Mouse (Mus musculus) granulocyte monocyte progenitor cell, adult 5-6 weeks (primary cell): Measurements from ENCODE around the gene Gm17467. TPM values are rescaled to one million over a fixed set of nuclear protein-coding genes. Genes with fewer than 3 reads are reported as not detected.
"Not testable (repeated sequence)": the region's sequence is repeated elsewhere in the genome, so short reads cannot be mapped to it uniquely, and the experiment has no call there.

ENCODE experiments used
- ATAC-seq: replicated peaks from 2 replicates; pipeline ENCODE4 v1.8.0; 2016; ENCODE audit warnings: mild to moderate bottlenecking, moderate TSS enrichment, inconsistent platforms; ENCODE audit not compliant: poor library complexity, severe bottlenecking
- total RNA-seq, 2 experiments: library from RNA; stranded (forward) in 1 of 2; stranded (reverse) in 1 of 2; fragments of 200-712, 200-1000 nt in 1 of 2; fragments of >200 nt in 1 of 2; fragmentation: Nextera tagmentation in 1 of 2; gene quantifications; 2 replicates each; pipeline ENCODE4 v1.2.3; 2014 to 2017

The Gm17467 gene
- total RNA-seq (2014; fragmentation: Nextera tagmentation) (not detected in 2 replicates), total RNA-seq (2017) (not detected in 2 replicates)

- ATAC-seq: not testable (repeated sequence)
Observed at GRCm38 (mm10) chrX:123704691-123705090, at the start of gene Gm17467. TSS of gene Gm17467 (minus strand) at chrX:123704791.

Other genes with a start within 250 kb of the Gm17467 start
- gene Cldn34c2, start 123.1 kb downstream of the Gm17467 start, total RNA-seq (2014; fragmentation: Nextera tagmentation): 1.2 TPM in 1 of 2 replicates, not detected in the other
- not detected in 2 replicates for gene Cldn34c2, start 123.1 kb downstream of the Gm17467 start, total RNA-seq (2017)
- gene Cldn34c3, start 88.9 kb upstream of the Gm17467 start, total RNA-seq (2014; fragmentation: Nextera tagmentation): not detected in 2 replicates
- not detected in 2 replicates for gene Cldn34c3, start 88.9 kb upstream of the Gm17467 start, total RNA-seq (2017)